Mouse (Mus musculus) lung, postnatal 4 days (tissue): Measurements from ENCODE around the gene Nf1.
A peak's percentile ranks its signal among the peaks of the same experiment; 100 is the strongest.

Source experiments
- DNase-seq, 2 experiments: peaks; one replicate each; pipeline ENCODE4 v3.0.0; 2021

The Nf1 gene

GRCm38 (mm10) chr11:79329585-79329984, 9.9 kb upstream of the Nf1 start:
- DNase-seq: no peak

- DNase-seq: no peak
Measured at GRCm38 (mm10) chr11:79335077-79335476, 4.4 kb upstream of the Nf1 start.

GRCm38 (mm10) chr11:79336722-79337267, 2.7 kb upstream of the Nf1 start:
- peak in 1 of 2 experiments; percentile 16 for DNase-seq

- DNase-seq: no peak
Measured at GRCm38 (mm10) chr11:79338621-79339020, 872 bp upstream of the Nf1 start.

DNA sequence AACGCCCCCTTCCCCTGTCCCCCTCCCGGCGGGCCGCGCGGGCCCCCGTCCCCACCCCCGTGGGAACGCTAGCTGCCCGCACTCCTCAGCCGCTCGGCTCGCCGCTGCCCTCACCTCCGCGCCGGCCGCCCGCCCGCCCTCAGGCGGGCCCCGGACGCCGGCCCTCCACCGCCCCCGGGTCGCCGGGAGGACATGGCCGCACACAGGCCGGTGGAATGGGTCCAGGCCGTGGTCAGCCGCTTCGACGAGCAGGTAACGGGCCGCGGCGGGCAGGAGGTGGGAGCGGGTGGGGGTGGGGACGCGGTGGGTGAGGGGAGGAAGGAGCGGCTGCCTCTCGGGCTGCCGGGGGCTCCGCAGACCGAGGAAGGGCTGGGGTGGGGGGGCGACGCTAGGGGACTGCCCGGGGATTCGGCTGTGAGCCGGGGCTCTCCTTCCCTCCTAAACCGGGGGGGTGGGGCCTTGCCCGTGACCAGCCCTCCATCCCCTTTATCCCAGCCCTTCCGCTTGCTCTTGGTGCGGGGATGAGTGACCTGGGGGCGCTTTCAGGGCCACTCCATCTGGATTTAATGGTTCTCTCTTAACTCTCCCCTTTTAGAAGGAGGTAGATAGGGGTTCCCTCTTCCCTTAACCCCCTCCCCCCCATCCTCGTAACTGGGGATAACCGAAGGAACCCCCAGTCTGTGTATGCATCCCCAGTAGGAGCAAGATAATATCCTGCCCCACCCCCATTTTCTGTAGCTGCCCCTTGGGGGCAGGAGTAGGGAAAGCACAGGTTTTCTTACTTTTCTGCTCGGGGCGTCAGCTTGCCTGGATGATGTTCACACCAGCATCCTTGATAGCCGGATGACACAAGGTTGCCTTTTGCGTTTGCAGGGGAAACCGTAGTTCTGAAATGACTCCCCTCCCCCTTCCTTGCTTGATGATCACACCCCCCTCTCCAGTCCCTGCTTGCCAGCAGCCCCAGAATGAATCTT, 602 bp downstream of the Nf1 start:
- DNase-seq: peak; percentile 60 to 64

DNA sequence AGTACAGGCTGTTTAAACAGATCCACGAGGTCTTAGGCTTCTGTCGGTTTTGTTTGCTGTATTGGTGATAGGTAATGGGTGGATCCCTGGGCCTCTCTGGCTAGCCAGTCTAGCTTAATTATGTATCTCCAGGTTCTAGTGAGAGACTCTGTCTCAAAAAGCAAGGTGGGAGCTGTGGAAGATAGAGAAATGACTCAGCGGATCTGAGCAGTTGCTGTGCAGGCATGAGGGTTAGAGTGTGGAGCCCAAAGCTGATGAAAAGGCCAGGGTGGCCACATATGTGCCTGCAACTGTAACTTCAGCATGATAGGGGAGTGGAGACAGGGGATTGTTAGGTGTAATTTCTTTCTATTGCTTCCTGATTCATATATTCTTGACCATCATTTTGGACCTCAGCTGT, 17.5 kb downstream of the Nf1 start:
- DNase-seq: no peak

GRCm38 (mm10) chr11:79357397-79357796, 17.9 kb downstream of the Nf1 start:
- no peak for DNase-seq

DNA sequence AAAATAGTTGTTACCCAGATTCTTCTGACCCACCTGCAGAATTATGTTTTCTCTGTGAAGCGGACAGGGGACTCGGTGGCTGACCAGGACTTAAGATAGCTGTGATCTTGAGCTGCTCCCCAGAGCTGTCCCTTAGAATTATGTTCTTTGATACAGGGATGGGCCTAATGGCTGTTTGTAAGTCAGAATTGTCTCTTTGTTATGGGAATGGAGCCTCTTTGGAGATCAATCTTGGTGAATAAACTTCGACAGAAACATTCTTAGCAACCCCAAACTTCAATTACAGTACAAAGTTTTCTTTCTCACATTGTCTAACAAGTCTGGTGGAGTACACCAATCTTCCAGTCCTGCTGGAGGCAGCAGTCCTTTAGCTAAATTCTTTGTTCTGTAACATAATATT, 25.5 kb downstream of the Nf1 start:
- no peak for DNase-seq

DNA sequence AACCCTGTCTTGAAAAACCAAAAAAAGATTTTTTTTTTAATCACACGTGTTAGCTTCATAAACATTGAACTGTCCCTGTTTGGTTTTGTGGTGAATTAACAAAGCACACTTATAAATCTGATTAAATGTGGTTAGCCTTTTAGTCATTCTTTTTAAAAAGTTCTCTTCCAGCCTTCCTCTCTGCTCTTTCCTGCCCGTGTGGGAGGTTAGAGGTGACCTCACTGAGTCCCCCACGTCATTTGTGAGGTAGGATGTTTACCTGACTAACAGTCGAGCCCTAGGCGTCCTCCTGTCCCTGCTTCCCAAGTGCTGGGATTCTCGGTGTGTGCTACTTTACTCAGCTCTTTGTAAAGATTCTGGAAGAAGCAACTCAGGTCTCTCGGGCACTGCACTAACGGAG, 26.8 kb downstream of the Nf1 start:
- no peak for DNase-seq

DNA sequence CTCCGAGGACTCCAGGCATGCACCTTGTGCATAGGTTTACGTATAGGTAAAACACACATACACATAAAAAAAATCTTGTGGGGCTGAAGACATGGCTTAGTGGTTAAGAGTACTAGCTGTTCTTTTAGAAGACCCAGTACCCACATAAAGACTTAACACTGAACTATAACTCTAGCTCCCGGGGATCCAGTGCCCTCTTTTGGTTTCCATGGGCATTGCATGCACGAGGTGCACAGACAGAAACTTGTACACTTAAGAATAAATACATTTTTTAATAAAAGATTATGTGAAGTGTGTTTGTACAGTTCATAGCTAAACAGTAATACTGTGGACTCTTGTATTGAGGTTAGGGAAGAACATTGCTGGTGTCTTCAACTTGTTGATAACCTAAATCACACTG, 33.5 kb downstream of the Nf1 start:
- DNase-seq: peak in 1 of 2 experiments; percentile 12

DNA sequence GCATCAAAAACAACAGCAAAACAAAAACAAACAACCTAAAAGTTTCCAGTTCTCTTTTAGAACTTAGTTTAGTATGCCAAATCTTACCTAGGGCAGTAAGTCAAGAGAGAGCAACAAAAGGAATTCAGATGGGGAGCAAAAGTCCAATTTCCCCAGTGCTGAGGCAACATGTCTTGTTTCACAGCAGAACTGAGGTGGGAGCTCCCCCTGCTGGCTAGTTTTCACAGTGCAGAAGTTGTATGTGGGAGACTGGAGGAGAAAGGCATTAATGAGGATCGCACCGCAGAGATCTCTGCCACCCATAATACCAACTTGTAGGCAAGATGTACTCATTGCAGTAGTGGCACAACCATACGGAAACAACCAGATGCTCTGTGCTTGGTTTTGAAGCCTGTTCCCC, 58.8 kb downstream of the Nf1 start:
- peak; percentile 71 to 89 for DNase-seq

DNA sequence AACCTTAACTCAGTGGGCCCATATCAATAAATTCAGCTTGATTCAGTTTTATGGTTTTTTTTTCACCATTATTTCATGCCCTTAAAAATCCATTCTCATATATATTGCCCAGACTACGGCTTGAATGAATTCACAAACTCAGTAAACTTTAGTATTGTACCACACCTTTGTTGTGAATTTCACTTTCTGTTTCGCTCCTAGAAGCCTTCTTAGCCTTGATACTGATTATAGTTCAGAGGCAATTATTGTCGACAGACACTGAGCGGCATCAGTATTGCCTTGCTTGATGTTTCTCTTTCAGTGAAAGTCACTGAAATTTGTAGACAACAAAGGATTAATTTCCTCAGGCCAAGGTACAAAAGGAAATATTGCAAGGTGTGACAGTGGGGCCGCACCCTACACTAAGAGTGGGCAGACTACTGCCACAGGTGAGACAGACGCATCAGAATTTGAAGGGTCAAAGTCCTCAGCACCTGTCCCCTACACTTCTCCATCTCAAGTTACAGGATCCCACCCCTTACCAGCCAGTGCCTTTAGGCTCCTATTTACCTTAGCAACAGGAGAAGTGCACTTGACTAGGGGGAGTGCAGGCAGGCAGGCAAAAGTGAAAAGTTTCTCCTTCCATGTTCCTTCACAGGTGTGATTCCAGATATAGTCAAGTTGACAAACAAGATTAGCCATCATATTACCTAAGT, 64.3 kb downstream of the Nf1 start:
- no peak for DNase-seq

- DNase-seq: peak in 1 of 2 experiments; percentile 26
Measured at GRCm38 (mm10) chr11:79413761-79414513, 74.4 kb downstream of the Nf1 start.

GRCm38 (mm10) chr11:79422496-79422895, 83.0 kb downstream of the Nf1 start:
- no peak for DNase-seq

- DNase-seq: no peak
Measured at GRCm38 (mm10) chr11:79426571-79426970, 87.1 kb downstream of the Nf1 start.

- DNase-seq: peak in 1 of 2 experiments; percentile 44
Measured at GRCm38 (mm10) chr11:79427638-79428037, 88.1 kb downstream of the Nf1 start.

GRCm38 (mm10) chr11:79435252-79435651, 95.8 kb downstream of the Nf1 start:
- no peak for DNase-seq

DNA sequence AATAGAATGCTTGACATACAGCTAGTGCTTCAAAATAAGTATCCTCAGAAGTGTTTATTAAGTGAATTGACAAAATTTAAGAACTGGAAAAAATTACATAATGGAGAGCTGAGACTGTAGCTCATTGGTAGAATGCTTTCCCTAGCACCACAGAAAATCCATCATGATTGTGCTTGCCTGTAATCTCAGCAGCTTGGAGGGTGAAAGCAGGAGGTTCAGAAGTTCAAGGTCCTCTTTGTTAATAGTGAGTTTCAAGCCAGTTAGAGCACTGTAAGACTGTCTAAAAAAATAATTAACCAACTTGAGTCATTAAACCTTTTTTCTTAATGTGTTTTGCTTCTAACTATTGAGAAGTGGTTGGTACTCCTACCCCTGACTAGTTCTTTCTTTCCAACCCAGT, 108.9 kb downstream of the Nf1 start:
- no peak for DNase-seq

DNA sequence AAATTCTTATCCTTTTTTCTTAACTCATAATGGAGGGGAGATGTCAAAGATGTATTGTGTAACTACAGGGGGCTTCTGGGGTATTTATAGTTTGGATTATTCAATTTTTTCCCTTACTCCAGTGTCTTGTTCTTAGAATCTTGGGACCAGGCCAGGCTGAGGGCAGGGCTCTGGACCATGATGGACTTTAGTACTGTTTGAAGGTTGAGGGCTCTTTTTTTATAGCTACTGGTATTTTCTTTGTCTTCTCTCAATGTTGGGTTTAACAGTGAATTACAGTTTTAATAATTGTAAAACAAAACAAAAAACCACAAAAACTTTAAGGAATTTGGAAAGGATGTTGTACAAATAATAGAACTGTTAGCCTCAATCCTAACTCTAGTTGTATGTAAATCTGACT, 113.5 kb downstream of the Nf1 start:
- no peak for DNase-seq

GRCm38 (mm10) chr11:79457928-79458327, 118.4 kb downstream of the Nf1 start:
- DNase-seq: no peak

GRCm38 (mm10) chr11:79459846-79460245, 120.4 kb downstream of the Nf1 start:
- no peak for DNase-seq

DNA sequence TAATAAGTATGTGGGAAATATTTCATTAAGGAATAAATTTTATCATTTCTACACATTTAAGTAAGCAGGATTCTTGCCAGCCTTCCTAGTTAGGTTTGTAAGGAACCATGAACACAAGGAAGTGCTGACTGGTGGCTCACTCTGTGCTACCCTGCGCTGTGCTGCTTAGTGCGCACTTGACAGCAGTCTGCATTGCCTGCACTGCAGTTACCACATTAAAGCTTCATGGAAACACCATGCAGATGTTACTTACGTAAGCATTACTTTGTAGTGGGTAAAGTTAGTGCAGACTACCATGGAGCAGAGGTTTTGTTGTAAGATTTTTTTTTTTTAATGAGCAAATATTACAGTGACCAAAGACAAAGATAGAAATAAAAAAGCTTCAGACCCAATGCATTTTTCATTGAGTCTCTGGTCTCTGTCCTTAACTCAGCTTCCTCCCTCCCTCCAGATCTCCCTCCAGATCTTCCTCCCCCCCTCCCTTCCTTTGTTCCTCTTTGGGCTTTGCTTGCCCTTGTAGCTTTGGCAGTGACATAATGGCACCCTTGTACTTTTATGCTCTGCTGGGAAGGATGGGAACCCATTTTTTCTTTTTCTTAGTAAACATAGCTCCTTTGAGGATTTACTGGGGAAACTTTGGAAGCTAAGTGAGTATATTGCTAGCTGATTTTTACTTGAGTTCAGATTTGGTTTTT, 121.4 kb downstream of the Nf1 start:
- no peak for DNase-seq
